Mouse (Mus musculus) left cerebral cortex, adult 2 months (tissue): Measurements from ENCODE around the gene Uchl4. TPM values are rescaled to one million over a fixed set of nuclear protein-coding genes. Genes with fewer than 3 reads are reported as not detected.
"Not testable (repeated sequence)": the region's sequence is repeated elsewhere in the genome, so short reads cannot be mapped to it uniquely, and the experiment has no call there.

Source experiments
- DNase-seq, 2 experiments: peaks; one replicate each; pipeline ENCODE4 v3.0.0; 2021 to 2022; ENCODE audit warnings: low spot score in 2 of 2, mixed read lengths in 1 of 2; ENCODE audit errors: extremely low spot score in 1 of 2
- H3K27ac ChIP-seq: fragments of 200-600 bp; 2 replicates; pipeline ENCODE4 v1.8.1; 2022
- H3K4me3 ChIP-seq: fragments of 200-600 bp; 2 replicates; pipeline ENCODE4 v1.8.1; 2022
- CTCF ChIP-seq: fragments of 200-600 bp; IDR thresholded peaks from 2 replicates; pipeline ENCODE4 v1.8.1; 2022; ENCODE audit warnings: antibody characterized with exemption, mild to moderate bottlenecking, moderate library complexity
- intact Hi-C: fragments of 180-260 bp; cut with DNase I; formaldehyde crosslinking; loops from one replicate; pipeline ENCODE4 v1.15.1; 2025
- total RNA-seq, 2 experiments: library from RNA; stranded (reverse); gene quantifications; 2 replicates each; pipeline ENCODE4 v1.2.3; 2021

Uchl4 gene
- total RNA-seq, 2 experiments from 2014 or later, result 1.5 TPM

- H3K27ac ChIP-seq, result no peak overlapping the region
- no peak overlapping the region for H3K4me3 ChIP-seq
- no peak for TF ChIP-seq CTCF
- intact Hi-C loops, result no loop called here
- DNase-seq, result no peak
These were observed 24.9 kb downstream of the Uchl4 start for GRCm38 (mm10) chr9:64259906-64260305.

- intact Hi-C loops, result no loop called here
- no peak overlapping the region for H3K27ac ChIP-seq
- DNase-seq, result no peak
- no peak overlapping the region for H3K4me3 ChIP-seq
- no peak for TF ChIP-seq CTCF
These were observed 26.0 kb downstream of the Uchl4 start for GRCm38 (mm10) chr9:64261023-64261422.

- H3K27ac ChIP-seq, result no peak overlapping the region
- H3K4me3 ChIP-seq, result no peak overlapping the region
- intact Hi-C loops, result no loop called here
- TF ChIP-seq CTCF, result no peak
- no peak for DNase-seq
These were observed 29.8 kb downstream of the Uchl4 start for GRCm38 (mm10) chr9:64264813-64265212.

- intact Hi-C loops, result no loop called here
- DNase-seq, result no peak
- Histone ChIP-seq H3K27ac (no peak overlapping the region), H3K4me3 (no peak overlapping the region)
- TF ChIP-seq CTCF, result no peak
These were observed 32.2 kb downstream of the Uchl4 start for GRCm38 (mm10) chr9:64267231-64267630.

GRCm38 (mm10) chr9:64268196-64268595, 33.2 kb downstream of the Uchl4 start:
- TF ChIP-seq CTCF, result no peak
- DNase-seq, result no peak
- no peak overlapping the region for H3K4me3 ChIP-seq
- H3K27ac ChIP-seq, result no peak overlapping the region
- intact Hi-C loops, result no loop called here

GRCm38 (mm10) chr9:64268836-64269235, 33.8 kb downstream of the Uchl4 start:
- H3K4me3 ChIP-seq, DNase-seq, H3K27ac ChIP-seq, intact Hi-C loops: not testable (repeated sequence)

GRCm38 (mm10) chr9:64271249-64271648, 36.2 kb downstream of the Uchl4 start:
- TF ChIP-seq CTCF, result no peak
- no peak overlapping the region for H3K27ac ChIP-seq
- intact Hi-C loops, result no loop called here
- DNase-seq, result no peak
- no peak overlapping the region for H3K4me3 ChIP-seq

GRCm38 (mm10) chr9:64272611-64273010, 37.6 kb downstream of the Uchl4 start:
- TF ChIP-seq CTCF, result peak; percentile 44
- DNase-seq, result peak; percentile 37 to 47
- intact Hi-C loops, result loop anchor here (2.0 kb wide), 2 partner anchors 94 to 132 kb away; partner anchors contain the start of gene Snapc5

GRCm38 (mm10) chr9:64273757-64274156, 38.8 kb downstream of the Uchl4 start:
- Histone ChIP-seq H3K4me3 (no peak overlapping the region), H3K27ac (no peak overlapping the region; the same call in 1 of the 2 replicates)
- no peak for TF ChIP-seq CTCF
- intact Hi-C loops, result loop anchor here (2.0 kb wide), 2 partner anchors 95 to 133 kb away; partner anchors contain the start of gene Snapc5
- DNase-seq, result no peak

More at GRCm38 (mm10) chr9:64272611-64273010, 37.6 kb downstream of the Uchl4 start:
- Histone ChIP-seq H3K27ac (no peak overlapping the region), H3K4me3 (no peak overlapping the region)

GRCm38 (mm10) chr9:64274291-64274690, 39.3 kb downstream of the Uchl4 start:
- intact Hi-C loops, result no loop called here

GRCm38 (mm10) chr9:64274919-64275318, 39.9 kb downstream of the Uchl4 start:
- peak; percentile 37 for TF ChIP-seq CTCF
- intact Hi-C loops, result no loop called here
- H3K4me3 ChIP-seq, result no peak overlapping the region
- no peak overlapping the region for H3K27ac ChIP-seq
- DNase-seq, result no peak

More at GRCm38 (mm10) chr9:64274291-64274690, 39.3 kb downstream of the Uchl4 start:
- no peak for TF ChIP-seq CTCF
- no peak overlapping the region for H3K4me3 ChIP-seq
- no peak overlapping the region for H3K27ac ChIP-seq
- DNase-seq, result no peak

GRCm38 (mm10) chr9:64277706-64278105, 42.7 kb downstream of the Uchl4 start:
- peak; percentile 86 for TF ChIP-seq CTCF
- Histone ChIP-seq H3K4me3 (no peak overlapping the region), H3K27ac (no peak overlapping the region)
- DNase-seq, result peak; percentile 40 to 46
- intact Hi-C loops, result no loop called here

- no peak for DNase-seq
- no peak; the same call in 1 of the 2 replicates for TF ChIP-seq CTCF
- intact Hi-C loops, result no loop called here
- H3K4me3 ChIP-seq, result no peak overlapping the region
- H3K27ac ChIP-seq, result no peak overlapping the region
These were observed 43.8 kb downstream of the Uchl4 start for GRCm38 (mm10) chr9:64278665-64279310.
